Mouse (Mus musculus) layer of hippocampus, postnatal 10 days (tissue): Measurements from ENCODE around the gene Ubtd2. TPM values are rescaled to one million over a fixed set of nuclear protein-coding genes. Genes with fewer than 3 reads are reported as not detected.

Experiments used
- DNase-seq, 2 experiments: peaks; one replicate each; pipeline ENCODE4 v3.0.0; 2021; ENCODE audit warnings: low spot score in 2 of 2
- long read RNA-seq: library from polyadenylated mRNA; stranded (forward); transcript quantifications from one replicate; pipeline ENCODE4 v2.0.0, GENCODE M21; 2023
- total RNA-seq, 2 experiments: library from RNA; stranded (reverse); gene quantifications; 2 replicates each; pipeline ENCODE4 v1.2.3; 2021

The Ubtd2 gene
- 10 to 100 TPM; 45.3 to 45.5 TPM for total RNA-seq
- long read RNA-seq, transcript Ubtd2-201 (3 exons, 1,012 nt) = major isoform, 14 of 17 reads
- long read RNA-seq, partial matches to known transcripts = 2 of 17 reads
- long read RNA-seq, other reads (novel, unspliced or antisense) = 1 of 17 reads

- peak; percentile 99 for DNase-seq
Measured at GRCm38 (mm10) chr11:32454800-32455506, at the start of gene Ubtd2. Gene Ubtd2 (plus strand): TSS chr11:32455370.

GRCm38 (mm10) chr11:32407863-32408262, 47.3 kb upstream of the Ubtd2 start:
- no peak for DNase-seq

- DNase-seq = no peak
Measured at GRCm38 (mm10) chr11:32409052-32409451, 46.1 kb upstream of the Ubtd2 start.

GRCm38 (mm10) chr11:32409823-32410562, 45.2 kb upstream of the Ubtd2 start:
- DNase-seq = no peak

- no peak for DNase-seq
Measured at GRCm38 (mm10) chr11:32420001-32420400, 35.2 kb upstream of the Ubtd2 start.

- no peak for DNase-seq
Measured at GRCm38 (mm10) chr11:32423311-32423710, 31.9 kb upstream of the Ubtd2 start.

GRCm38 (mm10) chr11:32424600-32424999, 30.6 kb upstream of the Ubtd2 start:
- DNase-seq = no peak

GRCm38 (mm10) chr11:32425043-32425658, 30.0 kb upstream of the Ubtd2 start:
- no peak for DNase-seq

GRCm38 (mm10) chr11:32427537-32427936, 27.6 kb upstream of the Ubtd2 start:
- no peak for DNase-seq

- no peak for DNase-seq
Measured at GRCm38 (mm10) chr11:32435410-32436060, 19.6 kb upstream of the Ubtd2 start.

- no peak for DNase-seq
Measured at GRCm38 (mm10) chr11:32442576-32442975, 12.6 kb upstream of the Ubtd2 start.

GRCm38 (mm10) chr11:32444266-32444665, 10.9 kb upstream of the Ubtd2 start:
- DNase-seq = no peak

GRCm38 (mm10) chr11:32445135-32445534, 10.0 kb upstream of the Ubtd2 start:
- no peak for DNase-seq

- DNase-seq = no peak
Measured at GRCm38 (mm10) chr11:32445637-32446226, 9.4 kb upstream of the Ubtd2 start.

GRCm38 (mm10) chr11:32450216-32450615, 5.0 kb upstream of the Ubtd2 start:
- peak; percentile 34 to 56 for DNase-seq

- DNase-seq = no peak
Measured at GRCm38 (mm10) chr11:32451306-32451705, 3.9 kb upstream of the Ubtd2 start.

GRCm38 (mm10) chr11:32452745-32453144, 2.4 kb upstream of the Ubtd2 start:
- DNase-seq = no peak

- DNase-seq = peak in 1 of 2 experiments; percentile 16
Measured at GRCm38 (mm10) chr11:32453353-32453915, 1.7 kb upstream of the Ubtd2 start.

GRCm38 (mm10) chr11:32454231-32454799, 855 bp upstream of the Ubtd2 start:
- no peak for DNase-seq

GRCm38 (mm10) chr11:32455507-32456141, 454 bp downstream of the Ubtd2 start:
- DNase-seq = peak in 1 of 2 experiments; percentile 46
